Mouse (Mus musculus) bone marrow, adult 2 months (tissue): ENCODE measurements around the gene Rhox4f. TPM values are rescaled to one million over a fixed set of nuclear protein-coding genes. Genes with fewer than 3 reads are reported as not detected.
"Not testable (repeated sequence)": the region's sequence is repeated elsewhere in the genome, so short reads cannot be mapped to it uniquely, and the experiment has no call there.

Experiments
- H3K27ac ChIP-seq: fragments of 200-500 bp; 2 replicates; pipeline ENCODE4 v1.5.1; 2012; ENCODE audit warnings: low read depth, mild to moderate bottlenecking, control low read depth, inconsistent platforms, low read length; ENCODE audit not compliant: control insufficient read depth, poor library complexity, insufficient read depth
- H3K4me1 ChIP-seq: fragments of 200-500 bp; 2 replicates; pipeline ENCODE4 v1.6.1; 2011; ENCODE audit warnings: low read length; ENCODE audit not compliant: control insufficient read depth, insufficient read depth
- H3K4me3 ChIP-seq: fragments of 200-500 bp; replicated peaks from 2 replicates; pipeline ENCODE3; 2011; ENCODE audit warnings: mild to moderate bottlenecking, low read depth, low read length, control low read depth; ENCODE audit not compliant: control insufficient read depth
- WGBS: fragments of 180-500 bp; shearing (Covaris S2); methylation state at CpG from one replicate; pipeline ENCODE4 v1.1.7; 2018; 5-methylcytosine and 5-hydroxymethylcytosine counted together
- polyA plus RNA-seq: library from polyadenylated mRNA; stranded (reverse); fragments of >200 nt; gene quantifications from 2 replicates; pipeline ENCODE4 v1.2.4, GENCODE M21; 2011; ENCODE audit warnings: low replicate concordance; ENCODE audit not compliant: missing spikeins, insufficient read depth, insufficient read length

Rhox4f gene
- not detected in 2 replicates for polyA plus RNA-seq

GRCm38 (mm10) chrX:37607604-37608003 is at the start of gene Rhox4f:
Rhox4f (minus strand) TSS chrX:37607704.
- not testable (repeated sequence) for H3K27ac ChIP-seq, H3K4me1 ChIP-seq, H3K4me3 ChIP-seq
- WGBS, result 90% methylated on average over 19 of the region's 19 CpGs

GRCm38 (mm10) chrX:37651227-37651626 is 43.7 kb upstream of the Rhox4f start, which contains the start of gene Rhox4g:
Rhox4g (minus strand) TSS chrX:37651327.
- H3K27ac ChIP-seq, H3K4me1 ChIP-seq, H3K4me3 ChIP-seq: not testable (repeated sequence)
- WGBS, result 83% methylated on average over 18 of the region's 20 CpGs

GRCm38 (mm10) chrX:37643370-37643769 is 35.9 kb upstream of the Rhox4f start, which contains the start of gene Rhox2g:
Rhox2g (minus strand) TSS chrX:37643470.
- WGBS, result 82% methylated on average over 6 of the region's 6 CpGs
- H3K4me3 ChIP-seq, H3K27ac ChIP-seq, H3K4me1 ChIP-seq: not testable (repeated sequence)

- WGBS, result 91% methylated on average over 2 of the region's 2 CpGs
- H3K4me1 ChIP-seq, H3K27ac ChIP-seq, H3K4me3 ChIP-seq: not testable (repeated sequence)
Observed at GRCm38 (mm10) chrX:37628512-37628911, 21.0 kb upstream of the Rhox4f start, which contains the start of gene Rhox3g. Rhox3g (minus strand) TSS chrX:37628612.

GRCm38 (mm10) chrX:37580692-37581091 is 26.8 kb downstream of the Rhox4f start, which contains the start of gene Rhox3f:
Rhox3f (plus strand) TSS chrX:37580992.
- H3K4me1 ChIP-seq, H3K4me3 ChIP-seq, H3K27ac ChIP-seq: not testable (repeated sequence)

- H3K27ac ChIP-seq, H3K4me3 ChIP-seq, H3K4me1 ChIP-seq: not testable (repeated sequence)
- WGBS, result 41% methylated on average over 2 of the region's 2 CpGs
Observed at GRCm38 (mm10) chrX:37572638-37573037, 34.9 kb downstream of the Rhox4f start.

- WGBS, result 80% methylated on average over 8 of the region's 8 CpGs
- not testable (repeated sequence) for H3K4me1 ChIP-seq, H3K4me3 ChIP-seq, H3K27ac ChIP-seq
Observed at GRCm38 (mm10) chrX:37571105-37571504, 36.4 kb downstream of the Rhox4f start, which contains the start of gene Rhox2f. Rhox2f (plus strand) TSS chrX:37571405.

- H3K4me3 ChIP-seq, H3K27ac ChIP-seq, H3K4me1 ChIP-seq: not testable (repeated sequence)
- 80% methylated on average over 10 of the region's 18 CpGs for WGBS
Observed at GRCm38 (mm10) chrX:37557112-37557511, 50.4 kb downstream of the Rhox4f start, which contains the start of gene Rhox4e. Rhox4e (plus strand) TSS chrX:37557412.

Other genes with a start within 250 kb of the Rhox4f start
- gene Rhox3a2, start 227.7 kb downstream of the Rhox4f start, polyA plus RNA-seq, result not detected in 2 replicates
- not detected in 2 replicates for gene Rhox4a2, start 216.9 kb downstream of the Rhox4f start, polyA plus RNA-seq
- not detected in 2 replicates for gene Rhox2b, start 195.6 kb downstream of the Rhox4f start, polyA plus RNA-seq
- not detected in 2 replicates for gene Rhox4b, start 175.2 kb downstream of the Rhox4f start, polyA plus RNA-seq
- not detected in 2 replicates for gene Rhox2c, start 154.0 kb downstream of the Rhox4f start, polyA plus RNA-seq
- not detected in 2 replicates for gene Rhox3c, start 149.1 kb downstream of the Rhox4f start, polyA plus RNA-seq
- not detected in 2 replicates for gene Rhox4c, start 127.4 kb downstream of the Rhox4f start, polyA plus RNA-seq
- gene Rhox2d, start 114.3 kb downstream of the Rhox4f start, polyA plus RNA-seq, result not detected in 2 replicates
- gene Rhox4d, start 93.3 kb downstream of the Rhox4f start, polyA plus RNA-seq, result not detected in 2 replicates
- not detected in 2 replicates for gene Rhox2e, start 77.3 kb downstream of the Rhox4f start, polyA plus RNA-seq
- gene Rhox3e, start 65.7 kb downstream of the Rhox4f start, polyA plus RNA-seq, result not detected in 2 replicates
- not detected in 2 replicates for gene Rhox4e, start 50.3 kb downstream of the Rhox4f start, polyA plus RNA-seq
- not detected in 2 replicates for gene Rhox2f, start 36.3 kb downstream of the Rhox4f start, polyA plus RNA-seq
- not detected in 2 replicates for gene Rhox3f, start 26.7 kb downstream of the Rhox4f start, polyA plus RNA-seq
- gene Rhox3g, start 20.9 kb upstream of the Rhox4f start, polyA plus RNA-seq, result not detected in 2 replicates
- gene Rhox2g, start 35.8 kb upstream of the Rhox4f start, polyA plus RNA-seq, result not detected in 2 replicates
- not detected in 2 replicates for gene Rhox4g, start 43.6 kb upstream of the Rhox4f start, polyA plus RNA-seq
- gene Rhox3h, start 61.1 kb upstream of the Rhox4f start, polyA plus RNA-seq, result not detected in 2 replicates
- not detected in 2 replicates for gene Rhox2h, start 65.6 kb upstream of the Rhox4f start, polyA plus RNA-seq
- 21.4 TPM in 1 of 2 replicates, not detected in the other for gene Rhox5, start 197.1 kb upstream of the Rhox4f start, polyA plus RNA-seq
- not detected in 2 replicates for gene Rhox6, start 219.2 kb upstream of the Rhox4f start, polyA plus RNA-seq
- gene Rhox7a, start 224.0 kb upstream of the Rhox4f start, polyA plus RNA-seq, result not detected in 2 replicates